Mouse (Mus musculus) intestine, embryonic 14.5 days (tissue): ENCODE measurements around the gene Foxp1. TPM values are rescaled to one million over a fixed set of nuclear protein-coding genes. Genes with fewer than 3 reads are reported as not detected.

ENCODE experiments used
- ATAC-seq: fragments of 200-750 bp; cut with Nextera tagmentation; replicated peaks from 2 replicates; pipeline ENCODE4 v1.8.0; 2017; ENCODE audit warnings: low read depth, moderate number of reproducible peaks, moderate TSS enrichment, moderate library complexity; ENCODE audit not compliant: low FRiP score, low TSS enrichment
- DNase-seq: peaks from one replicate; pipeline ENCODE4 v3.0.0-alpha.2; 2018; ENCODE audit warnings: low spot score
- H3K27ac ChIP-seq: fragments of 300-500 bp; sonication (generic); 2 replicates; pipeline ENCODE4 v1.5.1; 2014; ENCODE audit warnings: low read depth, mild to moderate bottlenecking, control low read depth
- H3K27me3 ChIP-seq: fragments of 300-500 bp; sonication (generic); replicated peaks from 2 replicates; pipeline ENCODE4 v1.6.1; 2014; ENCODE audit warnings: low read length, control low read depth; ENCODE audit not compliant: control insufficient read depth, insufficient read depth
- H3K36me3 ChIP-seq: fragments of 300-500 bp; sonication (generic); 2 replicates; pipeline ENCODE4 v1.6.1; 2014; ENCODE audit warnings: low read length, control low read depth; ENCODE audit not compliant: control insufficient read depth, insufficient read depth
- H3K4me1 ChIP-seq: fragments of 300-500 bp; sonication (generic); replicated peaks from 2 replicates; pipeline ENCODE4 v1.6.1; 2014; ENCODE audit warnings: low read length, control low read depth, mixed read lengths; ENCODE audit not compliant: control insufficient read depth, insufficient read depth
- H3K4me2 ChIP-seq: fragments of 300-500 bp; sonication (generic); 2 replicates; pipeline ENCODE4 v1.6.1; 2014; ENCODE audit warnings: low read length
- H3K4me3 ChIP-seq: fragments of 300-500 bp; sonication (generic); 2 replicates; pipeline ENCODE4 v1.5.1; 2014; ENCODE audit warnings: low read depth, low read length, control low read depth, mixed read lengths
- H3K9ac ChIP-seq: fragments of 300-500 bp; sonication (generic); 2 replicates; pipeline ENCODE4 v1.6.1; 2014; ENCODE audit warnings: mild to moderate bottlenecking, low read length
- H3K9me3 ChIP-seq: fragments of 300-500 bp; sonication (generic); 2 replicates; pipeline ENCODE4 v1.6.1; 2016; ENCODE audit warnings: low read length, control low read depth; ENCODE audit not compliant: control insufficient read depth
- WGBS: fragments of 180-500 bp; shearing (Covaris S2); extraction: QIAGEN DNeasy Blood & Tissue Kit; methylation state at CpG from one replicate; pipeline ENCODE4 v1.1.7; 2014; 5-methylcytosine and 5-hydroxymethylcytosine counted together
- polyA plus RNA-seq: library from polyadenylated mRNA; unstranded; fragments of >200 nt; fragmentation: Nextera tagmentation; extraction: Ambion mirVana; gene quantifications from 2 replicates; pipeline ENCODE4 v1.2.1, GENCODE M21; 2014

The Foxp1 gene
- polyA plus RNA-seq, 1 experiment from 2014 or later = 133 TPM

DNA sequence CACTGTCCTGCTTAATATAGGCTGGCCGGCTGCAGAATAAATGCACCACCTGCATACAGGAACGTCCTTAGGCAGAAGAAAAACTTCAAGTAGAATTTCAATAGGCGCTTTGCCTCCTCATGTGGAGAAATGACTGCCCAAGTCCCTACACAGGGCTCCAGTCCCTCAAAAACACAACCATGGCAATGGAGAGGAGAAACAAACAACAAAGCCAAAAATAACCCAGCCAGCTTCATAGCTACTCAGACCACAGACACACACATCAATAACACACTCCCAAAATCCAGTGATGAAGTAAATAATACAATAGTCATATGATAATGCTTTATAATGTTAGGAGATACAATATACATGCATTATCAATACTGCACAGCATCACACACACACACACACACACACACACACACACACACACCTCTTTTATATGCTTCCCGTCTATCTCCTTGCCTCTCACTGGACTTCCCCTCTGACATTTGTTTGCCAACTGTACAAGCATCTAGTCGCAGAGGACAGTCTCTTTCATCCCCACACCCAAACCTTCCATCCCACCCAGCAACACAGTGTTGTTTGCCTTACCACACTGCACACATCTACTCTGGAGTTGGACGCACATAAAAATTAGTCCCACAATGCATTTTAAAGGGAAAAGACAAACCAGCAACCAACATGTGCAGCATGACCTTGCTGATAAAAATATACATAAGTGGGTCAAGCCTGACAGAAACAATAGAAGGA, 162.6 kb downstream of the Foxp1 start:
- 0 out of 2 replicates have a peak overlapping the region, but pooled peaks have one; percentile 6 for H3K27ac ChIP-seq
- no peak overlapping the region for H3K9ac ChIP-seq
- no peaks in the 10 kb centered on the region for H3K9me3 ChIP-seq
- H3K4me3 ChIP-seq = no peak overlapping the region
- no peaks in the 10 kb centered on the region for H3K27me3 ChIP-seq
- H3K4me1 ChIP-seq = 0 out of 2 replicates have a peak, but pooled peaks cover 3% of the 10 kb centered on the region
- H3K4me2 ChIP-seq = no peak overlapping the region
- WGBS = 74% methylated on average over 6 of the region's 6 CpGs
- DNase-seq = no peak
- ATAC-seq = no peak
- no peaks in the 10 kb centered on the region for H3K36me3 ChIP-seq

DNA sequence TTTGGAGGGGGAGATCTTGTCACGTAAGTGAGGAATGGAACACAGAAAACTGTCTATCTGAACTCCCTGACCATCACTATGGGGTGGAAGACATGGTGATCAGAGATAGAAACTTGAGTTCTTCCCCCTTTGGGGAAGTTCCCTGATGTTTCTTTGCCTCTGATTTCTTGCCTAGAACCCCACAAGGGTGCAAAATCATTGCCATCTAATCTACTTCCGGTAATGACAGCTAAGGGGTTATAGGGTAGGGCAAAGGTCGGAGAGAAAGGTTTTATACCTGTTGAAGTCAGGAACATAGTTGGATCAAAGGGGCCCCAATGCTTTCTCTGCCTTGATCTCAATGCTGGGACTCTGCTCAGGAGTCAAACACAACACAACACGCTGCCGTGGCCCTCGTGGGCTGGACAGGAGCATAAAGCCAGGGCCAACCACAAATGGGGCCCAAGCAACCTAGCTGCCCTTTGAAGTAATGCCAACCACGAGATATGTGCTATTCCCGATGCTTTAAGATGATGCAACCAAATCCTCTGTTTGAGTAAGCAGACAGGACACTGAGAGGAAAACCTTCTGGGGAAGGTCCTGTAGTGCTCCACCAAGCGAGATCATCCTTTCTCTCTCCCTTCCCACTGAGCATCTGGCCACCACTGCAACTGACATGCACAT, 163.4 kb downstream of the Foxp1 start:
- Histone ChIP-seq H3K4me1 (0 out of 2 replicates have a peak, but pooled peaks cover 3% of the 10 kb centered on the region), H3K27ac (0 out of 2 replicates have a peak overlapping the region, but pooled peaks have one; percentile 6), H3K9ac (no peak overlapping the region), H3K9me3 (no peaks in the 10 kb centered on the region), H3K36me3 (no peaks in the 10 kb centered on the region), H3K27me3 (no peaks in the 10 kb centered on the region), H3K4me2 (no peak overlapping the region), H3K4me3 (no peak overlapping the region)
- DNase-seq = no peak
- 79% methylated on average over 9 of the region's 9 CpGs for WGBS
- no peak for ATAC-seq

GRCm38 (mm10) chr6:99357931-99358330, 164.6 kb downstream of the Foxp1 start:
- Histone ChIP-seq H3K27ac (no peak overlapping the region), H3K27me3 (no peaks in the 10 kb centered on the region), H3K4me1 (0 out of 2 replicates have a peak, but pooled peaks cover 3% of the 10 kb centered on the region), H3K4me2 (no peak overlapping the region), H3K9ac (no peak overlapping the region), H3K4me3 (no peak overlapping the region), H3K9me3 (no peaks in the 10 kb centered on the region), H3K36me3 (no peaks in the 10 kb centered on the region)
- ATAC-seq = no peak
- DNase-seq = no peak
- 79% methylated on average over 2 of the region's 2 CpGs for WGBS

- Histone ChIP-seq H3K4me1 (0 out of 2 replicates have a peak, but pooled peaks cover 3% of the 10 kb centered on the region), H3K9me3 (no peaks in the 10 kb centered on the region), H3K36me3 (no peaks in the 10 kb centered on the region), H3K27ac (no peak overlapping the region), H3K4me2 (no peak overlapping the region), H3K4me3 (no peak overlapping the region), H3K9ac (no peak overlapping the region), H3K27me3 (no peaks in the 10 kb centered on the region)
- DNase-seq (no peak), ATAC-seq (no peak)
- WGBS = 62% methylated on average over 2 of the region's 2 CpGs
Observed at GRCm38 (mm10) chr6:99354338-99354737, 168.2 kb downstream of the Foxp1 start.

- 66% methylated on average over 2 of the region's 2 CpGs for WGBS
- Histone ChIP-seq H3K4me2 (no peak overlapping the region), H3K36me3 (no peaks in the 10 kb centered on the region), H3K9ac (no peak overlapping the region), H3K27ac (no peak overlapping the region), H3K9me3 (no peaks in the 10 kb centered on the region), H3K4me3 (no peak overlapping the region), H3K4me1 (0 out of 2 replicates have a peak, but pooled peaks cover 3% of the 10 kb centered on the region), H3K27me3 (no peaks in the 10 kb centered on the region)
- DNase-seq = no peak
- ATAC-seq = no peak
Observed at GRCm38 (mm10) chr6:99353441-99353840, 169.1 kb downstream of the Foxp1 start.

DNA sequence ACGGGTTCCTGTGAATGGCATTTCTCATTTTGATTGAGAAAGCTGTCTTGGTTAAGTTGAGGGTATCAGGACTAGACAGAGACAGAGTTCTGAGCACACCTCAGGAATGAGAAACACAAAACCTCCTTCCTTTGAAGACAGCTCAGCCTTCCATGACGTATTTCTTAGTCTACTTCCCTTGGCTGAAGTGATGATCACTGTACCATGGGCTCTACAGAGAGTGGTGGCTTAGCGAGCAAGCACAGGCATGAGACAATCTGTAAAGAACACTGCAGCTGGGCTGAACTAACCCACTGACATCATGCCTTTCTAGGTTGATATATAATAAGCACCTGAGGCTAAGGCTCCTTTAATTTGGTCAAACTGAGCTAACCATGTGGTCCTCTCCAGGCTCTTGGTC, 172.0 kb downstream of the Foxp1 start:
- Histone ChIP-seq H3K36me3 (no peaks in the 10 kb centered on the region), H3K4me2 (no peak overlapping the region), H3K27me3 (no peaks in the 10 kb centered on the region), H3K4me3 (no peak overlapping the region), H3K9ac (no peak overlapping the region), H3K9me3 (no peaks in the 10 kb centered on the region), H3K27ac (no peak overlapping the region), H3K4me1 (0 out of 2 replicates have a peak, but pooled peaks cover 3% of the 10 kb centered on the region)
- WGBS = 53% methylated on average over 3 of the region's 3 CpGs
- ATAC-seq (no peak), DNase-seq (no peak)

DNA sequence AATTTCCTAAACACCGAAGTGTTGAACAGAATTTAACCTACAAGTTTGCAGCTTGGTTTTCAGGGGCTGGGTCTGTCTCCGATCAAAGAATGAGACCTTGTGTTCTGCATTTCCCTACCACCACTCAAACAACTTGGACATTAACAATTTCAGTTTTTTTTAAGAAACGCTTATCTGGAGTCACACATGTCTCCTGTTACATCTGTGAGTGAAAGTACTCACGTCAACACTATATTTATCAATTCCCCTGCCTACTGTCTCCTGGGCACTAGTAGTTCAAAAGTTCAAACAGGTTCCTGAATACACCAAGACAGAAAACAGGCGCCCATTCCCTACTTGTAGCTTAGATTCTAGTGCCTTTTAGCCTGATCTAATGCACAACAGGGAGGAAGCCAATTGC, 172.4 kb downstream of the Foxp1 start:
- H3K4me1 ChIP-seq = no peaks in the 10 kb centered on the region
- no peak overlapping the region for H3K27ac ChIP-seq
- H3K9me3 ChIP-seq = no peaks in the 10 kb centered on the region
- H3K9ac ChIP-seq = no peak overlapping the region
- no peak overlapping the region for H3K4me3 ChIP-seq
- whole genome bisulfite sequencing = 39% methylated on average over 5 of the region's 5 CpGs
- no peaks in the 10 kb centered on the region for H3K27me3 ChIP-seq
- no peaks in the 10 kb centered on the region for H3K36me3 ChIP-seq
- no peak overlapping the region for H3K4me2 ChIP-seq
- no peak for DNase-seq
- no peak for ATAC-seq

GRCm38 (mm10) chr6:99347836-99348235, 174.7 kb downstream of the Foxp1 start:
- WGBS = 51% methylated on average over 10 of the region's 10 CpGs
- no peaks in the 10 kb centered on the region for H3K36me3 ChIP-seq

More at GRCm38 (mm10) chr6:99347836-99348235, 174.7 kb downstream of the Foxp1 start:
- Histone ChIP-seq H3K9ac (no peak overlapping the region), H3K27ac (no peak overlapping the region), H3K4me3 (no peak overlapping the region), H3K4me2 (no peak overlapping the region), H3K27me3 (no peaks in the 10 kb centered on the region), H3K4me1 (no peaks in the 10 kb centered on the region), H3K9me3 (no peaks in the 10 kb centered on the region)
- DNase-seq (no peak), ATAC-seq (no peak)
